Mouse (Mus musculus): ENCODE data around the gene S100a7a.

Gene S100a7a

GRCm38 (mm10) chr3:90627807-90628206 lies 26.0 kb upstream of the S100a7a start:
- DNase-seq (ENCODE audit: low read depth, low spot score), result no peak

- DNase-seq (ENCODE audit: low read depth, low spot score), result no peak
These were observed 24.5 kb upstream of the S100a7a start for GRCm38 (mm10) chr3:90629298-90629697.

DNA sequence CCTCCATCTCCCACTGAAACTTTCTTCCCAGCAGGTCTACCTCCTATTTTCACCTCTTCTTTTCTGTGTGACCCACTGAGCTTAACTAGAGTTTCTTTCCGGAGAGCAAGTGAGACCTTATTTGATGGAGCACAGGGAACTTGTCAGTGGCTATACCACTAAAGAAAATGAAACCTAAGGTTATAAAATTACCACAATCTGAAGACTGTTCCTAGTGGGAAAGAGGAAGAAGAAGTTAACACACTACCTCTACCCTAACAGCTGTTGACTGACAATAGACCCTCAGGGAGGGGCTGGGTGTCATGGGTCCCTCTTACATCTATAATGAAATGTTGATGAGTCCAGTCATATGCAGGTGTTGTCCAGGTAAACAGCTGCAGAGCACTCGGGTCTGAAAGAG lies 21.8 kb upstream of the S100a7a start:
- no peak for DNase-seq (ENCODE audit: low read depth, low spot score)

DNA sequence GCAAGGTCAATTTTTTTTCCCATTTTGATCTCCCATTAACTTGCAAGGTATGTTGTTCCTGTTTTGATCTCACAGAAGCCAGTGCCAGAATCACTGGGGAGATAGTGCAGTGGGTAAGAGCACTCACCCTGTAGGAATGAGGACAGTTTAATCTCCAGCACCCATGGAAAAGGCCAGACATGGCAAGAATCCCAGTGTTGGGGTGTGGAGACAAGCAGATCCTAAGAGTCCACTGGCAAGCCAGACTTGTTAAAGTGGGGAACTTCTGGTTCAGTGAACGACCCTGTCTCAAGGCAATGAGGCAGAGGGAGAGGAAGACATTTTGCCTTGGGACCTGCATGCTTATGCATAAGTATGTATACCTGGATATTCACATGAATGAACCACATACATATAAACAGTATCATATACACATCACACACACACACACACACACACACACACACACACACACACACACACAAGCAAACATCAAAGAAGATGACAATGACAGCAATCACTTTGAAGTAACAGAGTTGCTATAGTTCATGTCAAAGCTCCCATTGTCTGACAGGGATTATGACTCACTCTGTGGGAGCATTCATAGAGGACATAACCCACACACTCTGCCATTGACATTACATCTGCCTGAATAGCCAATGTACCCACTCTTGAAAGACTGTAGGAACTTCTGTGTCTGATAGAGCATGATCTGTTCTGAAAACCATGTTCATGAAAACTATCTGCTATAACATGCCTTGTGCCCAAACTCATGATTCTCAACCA lies 15.1 kb upstream of the S100a7a start:
- no peak for DNase-seq (ENCODE audit: low read depth, low spot score)

DNA sequence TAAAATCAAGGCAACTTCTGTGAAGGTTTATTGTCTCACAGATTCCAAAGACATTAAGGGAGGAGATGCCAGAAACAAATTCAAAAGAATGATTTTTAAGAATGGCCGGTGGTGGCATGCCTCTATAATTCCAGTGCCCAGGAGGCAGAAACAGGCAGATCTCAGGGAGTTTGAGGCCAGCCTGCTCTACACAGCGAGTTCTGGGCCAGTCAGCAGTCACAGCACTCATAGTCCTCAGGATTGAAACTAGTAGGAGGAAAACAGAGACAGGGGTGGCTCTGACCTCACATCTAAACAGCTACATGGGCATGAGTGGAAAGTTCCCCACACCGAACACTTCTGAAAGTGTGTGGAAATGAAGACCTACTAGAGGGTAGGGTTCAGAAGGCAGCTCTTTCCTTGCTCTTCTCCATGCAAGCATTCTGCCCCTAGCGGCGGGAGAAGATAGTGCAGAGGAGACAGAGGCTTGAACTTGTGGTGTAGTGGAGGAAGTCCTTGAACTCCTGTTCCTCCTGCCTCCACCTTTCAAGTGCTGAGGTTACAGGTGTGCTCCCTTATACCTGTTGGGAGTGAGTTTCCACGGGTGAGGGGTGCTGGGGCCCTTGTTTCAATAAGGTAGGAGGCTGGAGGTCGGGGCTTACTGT lies 14.2 kb upstream of the S100a7a start:
- no peak for DNase-seq (ENCODE audit: low read depth, low spot score)

DNA sequence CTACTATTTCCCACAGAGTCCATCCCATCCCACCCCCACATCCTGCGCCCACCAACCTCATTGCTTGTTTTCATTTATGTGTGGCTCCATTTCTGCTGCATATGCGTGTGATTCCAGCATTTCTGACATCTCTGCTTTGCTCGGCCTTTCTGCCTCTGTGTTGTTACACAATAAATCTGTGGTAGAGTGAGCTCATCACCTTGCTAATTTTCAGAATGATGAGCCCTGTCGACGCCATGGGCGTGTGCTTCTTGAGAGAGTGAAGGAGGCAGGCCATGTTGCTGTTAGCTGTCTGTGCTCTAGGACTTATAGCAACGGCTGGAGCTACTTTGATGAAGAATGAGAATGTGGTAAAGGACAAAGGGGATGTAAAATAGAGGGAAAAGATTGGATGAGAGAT lies 12.8 kb upstream of the S100a7a start:
- DNase-seq (ENCODE audit: low read depth, low spot score), result no peak

DNA sequence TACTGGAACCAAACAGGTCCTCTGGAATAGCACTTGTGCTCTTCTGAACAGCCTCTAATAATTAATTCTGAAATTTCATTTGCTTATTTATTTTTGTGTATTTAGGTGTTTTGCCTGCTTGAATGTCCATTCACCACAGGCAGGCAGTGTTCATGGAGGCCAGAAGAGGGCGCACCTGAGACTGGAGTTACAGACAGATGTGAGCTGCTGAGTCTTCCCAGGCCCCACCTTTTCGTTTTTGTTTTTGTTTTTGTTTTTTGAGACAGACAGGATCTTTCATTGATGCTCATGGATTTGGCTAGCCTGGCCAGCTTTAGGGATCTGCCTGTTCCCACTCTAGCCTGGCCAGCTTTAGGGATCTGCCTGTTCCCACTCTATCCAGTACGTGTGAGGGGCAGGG lies 9.6 kb upstream of the S100a7a start:
- peak; percentile 11 for DNase-seq (ENCODE audit: low read depth, low spot score)

GRCm38 (mm10) chr3:90647291-90647690 lies 6.5 kb upstream of the S100a7a start:
- DNase-seq (ENCODE audit: low read depth, low spot score), result no peak

- DNase-seq (ENCODE audit: low read depth, low spot score), result no peak
These were observed 4.8 kb upstream of the S100a7a start for GRCm38 (mm10) chr3:90648981-90649380.

DNA sequence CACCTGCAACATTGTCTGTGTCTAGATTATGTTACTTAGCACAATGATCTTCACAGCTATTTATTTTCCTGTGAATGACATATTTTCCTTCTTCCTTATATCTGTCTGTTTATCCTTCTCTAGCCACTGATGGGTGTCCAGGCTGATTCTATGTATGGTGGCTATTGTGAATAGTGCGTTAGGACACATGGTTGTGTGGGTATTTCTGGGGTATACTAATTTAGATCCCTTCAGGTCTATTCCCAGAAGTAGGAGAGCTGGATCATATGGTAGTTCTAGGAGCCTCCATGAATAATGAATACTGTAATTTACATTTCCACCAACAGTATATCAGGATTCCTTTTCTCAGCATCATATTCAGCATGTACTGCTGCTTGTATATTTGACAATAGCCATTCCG lies 4.0 kb upstream of the S100a7a start:
- DNase-seq (ENCODE audit: low read depth, low spot score), result no peak

- DNase-seq (ENCODE audit: low read depth, low spot score), result peak; percentile 28
These were observed 824 bp upstream of the S100a7a start for GRCm38 (mm10) chr3:90652878-90653508.

DNA sequence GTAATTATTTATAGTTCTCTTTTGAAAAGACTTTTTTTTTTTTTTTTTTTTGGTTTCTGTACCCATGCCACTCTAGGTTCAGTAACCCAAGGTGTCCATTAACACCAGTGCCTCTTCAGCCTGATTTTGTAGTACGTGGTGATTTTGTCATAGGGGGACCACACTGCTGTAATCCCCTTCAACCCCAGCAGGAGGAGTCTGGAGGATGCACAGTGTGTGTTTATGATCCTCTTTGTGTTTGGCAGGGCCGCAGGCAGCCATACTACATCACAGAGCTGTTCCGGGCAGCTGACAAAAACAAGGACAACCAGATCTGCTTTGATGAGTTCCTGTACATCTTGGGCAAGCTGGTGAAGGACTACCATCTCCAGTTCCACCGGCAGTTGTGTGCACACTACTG lies 3.6 kb downstream of the S100a7a start:
- DNase-seq (ENCODE audit: low read depth, low spot score), result no peak

- DNase-seq (ENCODE audit: low read depth, low spot score), result no peak
These were observed 5.7 kb downstream of the S100a7a start for GRCm38 (mm10) chr3:90659364-90660044.

DNA sequence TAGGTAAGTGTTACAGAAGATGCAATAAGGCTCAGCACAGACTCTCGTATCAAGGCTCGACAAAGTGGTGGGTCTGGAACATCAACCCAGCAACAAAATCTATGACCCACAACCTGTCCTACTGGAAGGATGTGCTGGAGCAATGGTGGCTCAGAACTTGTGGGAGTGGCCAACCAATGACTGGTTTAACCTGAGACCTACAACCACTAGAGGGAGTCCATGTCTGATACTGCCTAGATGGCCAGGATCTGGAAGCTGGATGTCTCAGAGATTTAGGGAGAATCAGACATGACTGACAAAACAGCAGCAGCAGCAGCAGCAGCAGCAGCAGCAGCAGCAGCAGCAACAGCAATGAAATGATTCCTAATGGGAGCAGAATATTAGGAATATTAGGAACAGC lies 10.4 kb downstream of the S100a7a start:
- peak; percentile 9 for DNase-seq (ENCODE audit: low read depth, low spot score)

- DNase-seq (ENCODE audit: low read depth, low spot score), result peak; percentile 26
These were observed 15.0 kb downstream of the S100a7a start, which contains the start of gene S100a8 for GRCm38 (mm10) chr3:90668846-90669245. TSS of gene S100a8 (plus strand) at chr3:90668978.

GRCm38 (mm10) chr3:90678656-90679055 lies 24.8 kb downstream of the S100a7a start:
- DNase-seq (ENCODE audit: low read depth, low spot score), result no peak

GRCm38 (mm10) chr3:90683929-90684328 lies 30.1 kb downstream of the S100a7a start:
- DNase-seq (ENCODE audit: low read depth, low spot score), result no peak

DNA sequence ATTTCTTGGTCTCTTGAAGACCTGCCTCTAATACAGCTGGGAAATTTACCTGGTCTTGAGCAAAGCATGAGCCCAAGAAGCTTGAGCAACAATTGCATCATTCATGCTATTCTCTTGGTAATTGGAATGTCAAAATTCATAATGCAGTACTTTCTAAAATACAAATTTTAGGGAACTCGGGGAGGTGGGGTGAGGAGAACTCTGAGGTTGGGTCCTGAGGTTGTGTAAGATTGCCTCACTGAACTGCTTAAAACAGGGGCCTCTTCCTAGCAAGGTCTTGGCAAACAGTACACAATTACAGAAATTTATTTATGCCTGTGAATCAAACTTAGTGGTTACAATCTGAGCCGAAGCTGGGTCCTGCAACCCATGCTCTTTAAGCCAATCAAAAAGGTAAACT lies 33.0 kb downstream of the S100a7a start:
- no peak for DNase-seq (ENCODE audit: low read depth, low spot score)

DNA sequence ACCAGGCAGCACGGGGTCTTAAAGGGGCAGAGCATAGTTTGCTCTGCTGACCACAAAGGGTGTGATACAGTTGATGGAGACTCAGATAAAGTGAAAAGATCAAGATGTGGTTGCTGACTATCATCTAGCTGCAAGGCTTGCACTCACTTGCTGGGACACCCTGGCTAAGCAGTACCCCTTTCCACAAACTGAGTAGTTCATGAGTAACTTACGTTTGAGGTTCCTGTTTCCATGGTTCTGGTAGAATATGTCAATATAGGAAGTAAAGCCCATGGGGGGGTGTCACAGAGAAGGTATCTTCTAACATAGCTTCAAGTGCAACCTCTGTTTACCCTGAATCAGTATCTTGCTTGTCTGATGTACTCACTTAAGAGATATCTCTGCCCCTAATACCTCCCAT lies 39.7 kb downstream of the S100a7a start:
- DNase-seq (ENCODE audit: low read depth, low spot score), result no peak

- DNase-seq (ENCODE audit: low read depth, low spot score), result peak; percentile 5
These were observed 41.8 kb downstream of the S100a7a start, which contains the start of gene S100a9 for GRCm38 (mm10) chr3:90695613-90696012. TSS of gene S100a9 (minus strand) at chr3:90695721.

GRCm38 (mm10) chr3:90702244-90702643 lies 48.4 kb downstream of the S100a7a start:
- no peak for DNase-seq (ENCODE audit: low read depth, low spot score)

Data from skeletal muscle tissue, adult 2 months (tissue).